Mouse (Mus musculus): ENCODE data around the gene Thap8. TPM values are rescaled to one million over a fixed set of nuclear protein-coding genes. Genes with fewer than 3 reads are reported as not detected.

The Thap8 gene
- total RNA-seq, 2 experiments from 2014 or later: 0.27 to 0.28 TPM

- DNase-seq: no peak
Measured at GRCm38 (mm10) chr7:30318142-30318541, 38.2 kb downstream of the Thap8 start.

GRCm38 (mm10) chr7:30320946-30321345, 41.1 kb downstream of the Thap8 start:
- DNase-seq: no peak

GRCm38 (mm10) chr7:30321539-30322284, 41.8 kb downstream of the Thap8 start, which contains the start of gene E130208F15Rik:
E130208F15Rik (plus strand) TSS chr7:30321740.
- peak; percentile 61 to 67 for DNase-seq

GRCm38 (mm10) chr7:30322285-30322667, 42.4 kb downstream of the Thap8 start:
- DNase-seq: peak; percentile 96

DNA sequence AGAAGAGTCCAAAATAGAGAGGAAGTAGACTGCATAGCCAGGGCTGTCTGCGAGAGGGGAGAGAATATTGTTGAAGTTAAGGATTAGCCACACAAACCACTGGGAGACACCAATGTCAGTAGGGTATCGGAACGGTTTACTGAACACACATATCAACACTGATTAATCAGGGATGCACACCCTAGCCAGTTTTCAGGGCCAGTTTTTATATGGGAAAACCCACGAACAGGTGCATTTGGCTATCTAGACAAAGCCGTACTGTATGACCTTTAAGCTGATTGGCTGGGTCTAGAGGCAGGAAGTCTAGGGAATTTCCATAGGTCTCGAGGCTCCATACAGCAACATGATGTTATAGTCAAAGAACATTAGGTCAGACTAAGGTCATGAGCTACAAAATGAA, 43.0 kb downstream of the Thap8 start:
- DNase-seq: no peak

DNA sequence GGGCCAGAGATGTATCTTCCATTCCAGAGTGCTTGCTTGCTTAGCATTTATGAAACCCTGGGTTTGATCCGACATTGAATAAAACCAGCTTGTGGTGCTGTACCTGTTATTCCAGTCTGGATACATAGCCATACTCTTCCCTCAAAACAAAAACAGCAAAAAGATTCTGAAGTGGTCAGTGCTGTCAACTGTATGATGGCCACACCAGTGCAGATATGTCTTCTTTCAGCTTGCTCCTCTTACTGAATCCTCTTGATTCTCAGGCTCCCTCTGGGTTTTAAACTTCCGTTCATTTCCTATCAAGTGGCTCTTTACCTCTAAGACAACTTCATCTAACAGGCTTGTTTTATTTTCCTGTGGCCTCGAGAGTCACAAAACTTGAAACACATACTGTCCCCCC, 43.9 kb downstream of the Thap8 start, which contains the start of gene Sdhaf1:
Gene Sdhaf1 (minus strand): TSS at position 101 of the 400 bp plus-strand sequence.
- DNase-seq: no peak

- peak in 1 of 2 experiments; percentile 52 for DNase-seq
Measured at GRCm38 (mm10) chr7:30324300-30324944, 44.5 kb downstream of the Thap8 start.

GRCm38 (mm10) chr7:30325364-30325763, 45.5 kb downstream of the Thap8 start:
- no peak for DNase-seq

DNA sequence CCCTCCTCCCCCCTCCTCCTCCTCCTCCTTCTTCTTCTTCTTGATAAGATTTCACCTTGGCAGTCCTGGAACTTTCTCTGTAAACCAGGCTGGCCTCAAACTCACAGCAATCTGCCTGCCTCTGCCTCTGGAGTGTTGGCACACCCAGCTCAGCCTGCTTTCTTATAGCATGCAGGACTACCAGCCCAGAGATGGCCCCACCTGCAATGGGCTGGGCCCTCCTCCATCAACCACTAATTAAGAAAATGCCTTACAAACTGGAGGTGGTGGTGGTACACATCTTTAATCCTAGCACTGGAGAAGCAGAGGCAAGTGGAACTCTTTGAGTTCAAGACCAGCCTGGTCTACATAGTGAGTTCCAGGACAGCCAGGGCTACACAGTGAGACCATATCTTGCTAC, 46.5 kb downstream of the Thap8 start:
- no peak for DNase-seq

DNA sequence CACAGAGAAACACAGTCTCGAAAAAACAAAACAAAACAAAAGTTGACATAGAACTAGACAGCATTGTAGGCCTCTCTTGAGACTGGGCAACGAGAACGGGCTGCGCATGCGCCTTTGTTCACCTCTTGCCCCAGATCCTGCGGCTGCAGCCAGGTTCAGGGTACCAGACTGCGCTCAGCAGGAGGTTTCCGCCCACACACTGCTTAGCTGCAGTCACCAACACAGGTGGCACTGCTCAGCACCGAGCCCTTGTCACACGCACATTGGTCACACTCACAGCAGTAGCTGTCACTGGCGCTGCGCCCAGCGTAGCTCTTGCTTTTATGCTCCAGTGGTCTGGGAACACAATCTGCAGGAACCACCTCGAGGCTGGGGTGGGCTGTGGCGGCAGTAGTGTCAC, 47.2 kb downstream of the Thap8 start:
- DNase-seq: no peak

- DNase-seq: no peak
Measured at GRCm38 (mm10) chr7:30328379-30328778, 48.5 kb downstream of the Thap8 start.

DNA sequence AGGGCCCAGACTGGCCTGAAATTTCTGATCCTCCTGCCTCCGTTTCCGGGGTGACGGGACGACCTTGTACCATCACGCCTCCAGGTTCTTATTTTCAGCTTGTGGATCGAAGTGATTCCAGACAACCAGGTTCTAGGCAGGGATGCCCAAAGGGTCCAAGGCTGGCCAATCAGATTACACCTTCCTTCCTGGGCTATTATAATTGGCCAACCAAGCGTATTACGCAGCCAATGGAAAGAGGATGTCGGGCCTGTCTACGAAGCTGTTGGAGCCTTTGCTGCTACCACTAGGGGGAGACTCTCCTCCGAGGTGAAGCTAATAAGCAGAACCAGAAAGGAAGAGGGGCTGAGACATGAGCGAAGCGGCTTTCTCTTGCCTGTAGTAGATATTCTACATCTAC, 52.0 kb downstream of the Thap8 start:
- peak; percentile 86 to 87 for DNase-seq

GRCm38 (mm10) chr7:30332622-30333259, 52.8 kb downstream of the Thap8 start:
- DNase-seq: no peak

GRCm38 (mm10) chr7:30333436-30333835, 53.5 kb downstream of the Thap8 start:
- peak; percentile 53 to 58 for DNase-seq

DNA sequence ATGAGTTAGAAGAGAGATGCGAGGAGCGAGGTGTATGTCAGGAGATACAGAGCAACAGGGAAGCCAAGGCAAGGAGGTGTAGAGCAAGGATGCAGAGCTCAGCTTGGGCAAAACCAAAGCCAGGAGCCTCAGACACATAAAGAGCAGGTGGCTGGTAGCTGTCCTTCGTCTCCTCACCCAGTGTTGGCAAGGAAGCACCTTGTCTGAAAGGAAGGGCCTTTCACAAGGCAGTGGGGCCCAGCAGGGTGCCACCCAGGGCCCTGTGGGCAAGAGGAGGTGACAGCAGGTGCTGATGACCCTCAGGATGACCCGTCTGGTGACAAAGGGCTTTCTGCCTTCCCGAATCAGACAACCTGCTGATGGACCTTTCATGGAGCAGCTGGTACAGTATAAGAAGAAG, 54.7 kb downstream of the Thap8 start:
- DNase-seq: no peak

GRCm38 (mm10) chr7:30335688-30336087, 55.8 kb downstream of the Thap8 start:
- DNase-seq: no peak

DNA sequence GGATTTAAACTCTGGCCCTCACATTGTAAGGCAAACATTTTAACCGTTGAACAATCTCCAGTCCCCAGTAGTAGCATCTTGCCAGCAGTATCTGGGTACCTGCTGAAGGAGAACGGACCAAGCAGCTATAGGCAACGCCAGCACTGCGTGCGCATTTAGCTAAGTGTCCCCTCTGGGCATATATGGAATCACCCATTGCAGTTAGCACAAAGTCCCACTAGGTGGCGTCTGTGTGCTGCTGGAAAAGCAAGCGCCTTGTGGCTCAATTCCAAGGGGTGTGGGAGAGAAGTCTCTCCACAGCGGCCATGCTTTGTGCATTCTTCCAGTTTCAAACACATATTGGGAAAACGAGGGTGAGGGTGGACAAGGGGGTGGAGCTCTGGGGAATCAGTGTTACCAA, 56.5 kb downstream of the Thap8 start:
- peak; percentile 82 to 85 for DNase-seq

GRCm38 (mm10) chr7:30339432-30340109, 59.7 kb downstream of the Thap8 start:
- no peak for DNase-seq

All from layer of hippocampus, postnatal 36 days (tissue).